Mouse (Mus musculus) erythroblast, embryonic 14.5 days (primary cell): ENCODE results near the gene Inka1.

Source experiments
- GATA1 ChIP-seq: IDR thresholded peaks from 2 replicates; pipeline ENCODE4 v1.6.1; 2012; ENCODE audit warnings: low read length, inconsistent platforms, mixed read lengths
- TAL1 ChIP-seq: IDR thresholded peaks from 3 replicates; pipeline ENCODE4 v1.6.1; 2012; ENCODE audit warnings: low read length, inconsistent platforms, mixed read lengths

DNA sequence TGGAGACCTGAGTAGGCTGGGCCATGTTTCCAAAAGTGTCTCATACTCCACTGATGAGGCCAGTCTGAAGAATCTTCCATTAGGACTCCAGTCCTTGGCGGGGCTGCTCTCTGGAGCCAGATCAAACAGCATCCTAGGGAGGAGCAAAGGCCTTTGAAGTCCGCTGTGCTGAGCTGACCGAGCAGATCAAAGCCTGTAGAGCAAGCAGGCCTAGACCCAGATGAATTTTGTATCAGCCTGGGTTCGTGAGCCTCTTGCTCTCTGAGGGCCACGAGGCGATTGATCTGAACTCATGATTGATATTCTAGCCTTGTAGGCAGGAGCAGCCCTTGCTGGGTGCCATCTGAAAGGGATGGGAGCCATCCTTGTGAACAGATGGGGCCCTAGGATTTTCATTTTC lies 25.8 kb downstream of the Inka1 start:
- TF ChIP-seq GATA1 (no peak), TAL1 (no peak)
